Mouse (Mus musculus) embryonic fibroblast, embryonic 13.5 days (primary cell): Measurements from ENCODE around the gene Sept9.

Experiments used
- CTCF ChIP-seq: IDR thresholded peaks from 2 replicates; pipeline ENCODE4 v1.5.1; 2011; ENCODE audit warnings: mild to moderate bottlenecking, control low read depth, low read length, moderate library complexity, borderline replicate concordance; ENCODE audit not compliant: insufficient read depth
- POLR2A ChIP-seq: IDR thresholded peaks from 2 replicates; pipeline ENCODE4 v1.6.1; 2011; ENCODE audit warnings: low read depth, mild to moderate bottlenecking, control low read depth, low read length, moderate library complexity

DNA sequence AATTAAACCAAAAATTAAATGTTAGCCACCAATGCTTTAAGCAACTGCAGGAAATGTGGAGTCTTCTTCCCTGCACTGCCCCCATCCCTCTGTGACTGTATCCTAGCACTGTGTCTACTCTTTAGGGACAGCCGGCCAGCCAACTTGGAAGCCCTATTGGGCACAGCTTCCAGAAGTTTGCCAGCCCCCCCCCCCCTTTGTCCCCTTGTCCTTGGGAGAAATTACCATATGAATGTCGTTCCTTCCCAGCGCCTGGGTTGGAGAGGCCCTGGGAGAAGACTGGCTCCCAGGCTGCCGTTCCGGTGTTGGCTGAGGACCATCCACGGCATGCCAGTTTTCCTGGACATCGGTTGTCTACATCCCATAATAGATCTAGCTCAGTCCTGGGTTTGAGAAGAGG is 141.8 kb downstream of the Sept9 start:
- no peak for TF ChIP-seq CTCF
- TF ChIP-seq POLR2A = no peak
